Mouse (Mus musculus) brain, embryonic 14.5 days (tissue): ENCODE data around the gene Sbf2. TPM values are rescaled to one million over a fixed set of nuclear protein-coding genes. Genes with fewer than 3 reads are reported as not detected.
"Not testable (repeated sequence)": the region's sequence is repeated elsewhere in the genome, so short reads cannot be mapped to it uniquely, and the experiment has no call there.

ENCODE experiments used
- DNase-seq: peaks from one replicate; pipeline ENCODE4 v3.0.0-alpha.2; 2011; ENCODE audit warnings: low read depth
- CTCF ChIP-seq: fragments of 200-500 bp; IDR thresholded peaks from 2 replicates; pipeline ENCODE4 v1.5.1; 2012; ENCODE audit warnings: inconsistent platforms, mild to moderate bottlenecking, moderate library complexity, borderline replicate concordance; ENCODE audit not compliant: insufficient read depth, insufficient read length; ENCODE audit errors: extremely low read depth
- POLR2A ChIP-seq: fragments of 200-500 bp; IDR thresholded peaks from 2 replicates; pipeline ENCODE4 v1.6.1; 2012; ENCODE audit warnings: mild to moderate bottlenecking, inconsistent platforms, borderline replicate concordance; ENCODE audit not compliant: poor library complexity, insufficient read depth, insufficient read length, severe bottlenecking; ENCODE audit errors: extremely low read depth
- polyA plus RNA-seq: library from polyadenylated mRNA; depleted of rRNA; stranded (reverse); fragments of >200 nt; gene quantifications from 2 replicates; pipeline ENCODE4 v1.2.3, GENCODE M21; 2012

Gene Sbf2
- polyA plus RNA-seq, 1 experiment, result 79.0 TPM

GRCm38 (mm10) chr7:110485051-110485450 lies 129.7 kb downstream of the Sbf2 start:
- no peak for TF ChIP-seq CTCF
- TF ChIP-seq POLR2A, result no peak
- peak; percentile 11 for DNase-seq

GRCm38 (mm10) chr7:110470987-110471386 lies 143.7 kb downstream of the Sbf2 start:
- no peak for DNase-seq
- TF ChIP-seq CTCF, result no peak
- TF ChIP-seq POLR2A, result no peak

- DNase-seq, result no peak
- TF ChIP-seq CTCF, result no peak
- TF ChIP-seq POLR2A, result no peak
Measured at GRCm38 (mm10) chr7:110463471-110463870, 151.3 kb downstream of the Sbf2 start.

DNA sequence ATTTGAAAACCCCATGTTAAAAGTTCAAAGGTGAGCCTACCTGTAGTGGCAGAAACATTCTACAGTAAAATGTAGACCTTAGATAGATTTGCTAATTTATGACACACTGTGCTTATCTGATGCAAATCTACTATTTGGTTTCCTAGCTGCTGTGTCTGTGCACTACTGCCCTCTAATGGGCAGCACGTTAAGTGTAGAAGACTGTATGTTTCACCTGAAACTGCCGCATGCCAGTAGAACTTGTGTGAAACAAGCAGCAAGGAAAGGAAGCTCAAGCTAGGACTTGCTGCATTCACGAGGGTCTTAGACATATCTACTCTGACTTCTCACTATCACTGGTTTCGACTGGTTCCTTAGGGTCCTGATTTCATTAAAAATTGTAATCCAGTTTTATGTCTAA lies 182.4 kb downstream of the Sbf2 start:
- DNase-seq, result peak; percentile 81
- TF ChIP-seq POLR2A, result no peak
- TF ChIP-seq CTCF, result peak; percentile 73; the same call in 1 of the 2 replicates

DNA sequence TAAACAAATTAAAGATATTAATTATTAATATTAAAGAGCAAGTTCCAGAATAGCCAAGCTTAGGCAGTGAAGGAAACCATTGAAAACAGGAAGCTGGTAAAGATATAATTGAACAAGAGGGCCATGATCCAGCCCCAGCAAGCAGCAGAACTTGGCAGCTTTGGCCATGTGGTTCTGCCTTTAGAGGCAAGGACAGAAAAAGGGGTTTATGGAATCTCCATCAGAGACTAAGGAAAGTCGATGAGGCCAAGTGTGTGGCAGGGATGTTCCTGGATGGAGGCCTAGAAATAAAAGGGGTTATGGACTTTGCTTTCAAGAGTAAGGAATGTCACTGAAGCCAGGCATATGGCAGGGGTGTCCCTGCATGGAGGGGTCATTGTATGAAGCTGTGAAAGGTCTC lies 198.4 kb downstream of the Sbf2 start:
- TF ChIP-seq CTCF (no peak), POLR2A (no peak)

DNA sequence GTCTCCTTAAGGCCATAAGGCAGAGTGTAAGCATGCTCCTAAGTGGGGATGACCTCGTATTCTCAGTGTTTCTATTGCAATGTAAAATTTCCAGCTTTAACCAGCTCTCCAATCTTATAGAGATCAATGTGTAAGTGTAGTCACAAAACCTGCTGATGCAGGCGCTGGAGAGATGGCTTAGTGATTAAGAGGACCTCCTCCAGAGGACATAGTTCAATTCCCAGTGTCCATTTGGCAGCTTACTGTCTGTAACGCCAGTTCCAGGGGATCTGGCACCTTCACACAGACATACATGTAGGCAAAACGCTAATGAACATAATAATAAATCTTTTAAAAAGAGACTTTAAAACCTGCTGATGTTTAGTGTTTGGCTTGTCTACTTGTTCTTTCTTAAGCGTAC lies 200.4 kb downstream of the Sbf2 start:
- DNase-seq, result no peak
- TF ChIP-seq CTCF (no peak), POLR2A (no peak)

More for the DNA sequence above, 198.4 kb downstream of the Sbf2 start:
- DNase-seq, result no peak

DNA sequence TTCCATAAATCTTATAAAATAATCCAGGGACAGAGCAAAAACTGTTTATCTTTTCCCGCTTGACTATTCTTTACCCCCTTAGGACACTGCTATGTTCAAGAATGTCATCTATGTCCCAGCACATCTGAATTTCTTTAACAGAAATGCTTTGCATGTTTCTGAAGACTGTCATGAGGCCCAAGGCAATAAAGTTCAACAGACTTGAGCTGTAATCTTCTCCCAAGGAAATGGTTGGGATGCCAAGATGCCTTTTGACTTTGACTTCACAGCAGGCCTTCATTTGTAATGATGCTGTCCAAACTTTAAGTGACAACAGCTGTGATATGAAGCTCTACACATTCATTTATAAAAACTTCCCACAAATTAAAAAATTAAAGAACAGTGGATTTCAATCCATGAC lies 212.6 kb downstream of the Sbf2 start:
- no peak for DNase-seq
- TF ChIP-seq POLR2A (no peak), CTCF (no peak)

- peak; percentile 27 for DNase-seq
- TF ChIP-seq CTCF (no peak), POLR2A (no peak)
Measured at GRCm38 (mm10) chr7:110392576-110392975, 222.1 kb downstream of the Sbf2 start.

DNA sequence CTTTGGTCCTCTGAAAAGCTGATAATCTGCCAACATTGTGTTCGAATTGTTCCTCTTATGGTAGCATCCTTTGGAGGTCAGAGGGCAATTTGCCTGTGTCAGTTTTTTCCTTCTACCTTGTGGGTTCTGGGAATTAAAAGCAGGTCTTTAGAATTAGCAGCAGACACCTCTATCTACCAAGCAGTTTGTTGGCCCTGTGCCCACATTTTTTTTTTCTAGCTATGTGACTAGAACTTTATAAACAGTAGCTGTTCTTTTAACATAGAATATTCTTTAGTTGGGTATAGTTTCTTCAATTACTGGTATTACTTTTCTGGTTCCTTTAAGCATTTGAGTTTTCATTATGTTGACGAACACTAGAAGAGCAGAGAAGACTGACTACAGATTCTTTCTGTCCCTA lies 223.1 kb downstream of the Sbf2 start:
- no peak for DNase-seq
- no peak for TF ChIP-seq POLR2A
- no peak for TF ChIP-seq CTCF

GRCm38 (mm10) chr7:110388889-110389288 lies 225.8 kb downstream of the Sbf2 start:
- not testable (repeated sequence) for DNase-seq

DNA sequence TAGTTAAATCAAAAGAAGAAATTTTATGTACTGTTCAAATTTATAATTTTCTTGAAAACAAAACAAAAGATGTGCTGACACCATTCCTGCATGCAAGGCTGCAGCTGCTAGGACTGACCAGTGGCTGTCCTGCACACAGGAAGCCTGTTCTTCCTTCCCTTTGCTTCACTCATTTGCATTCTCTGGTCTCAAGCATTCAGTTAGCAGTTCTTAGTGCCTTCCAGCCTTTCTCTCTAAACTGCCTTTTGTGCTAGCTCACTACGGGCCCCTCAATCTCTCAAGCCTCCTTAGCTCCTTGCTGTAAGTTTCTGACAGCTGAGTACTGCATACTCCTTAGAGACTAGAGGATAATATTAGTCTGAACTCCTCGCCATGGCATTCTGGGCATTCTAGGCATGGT lies 227.2 kb downstream of the Sbf2 start:
- TF ChIP-seq CTCF (no peak), POLR2A (no peak)
- DNase-seq, result no peak

- no peak for TF ChIP-seq POLR2A
- TF ChIP-seq CTCF, result no peak
- no peak for DNase-seq
Measured at GRCm38 (mm10) chr7:110385482-110385881, 229.2 kb downstream of the Sbf2 start.

GRCm38 (mm10) chr7:110384343-110384742 lies 230.4 kb downstream of the Sbf2 start:
- DNase-seq, result no peak
- no peak for TF ChIP-seq POLR2A
- TF ChIP-seq CTCF, result no peak

DNA sequence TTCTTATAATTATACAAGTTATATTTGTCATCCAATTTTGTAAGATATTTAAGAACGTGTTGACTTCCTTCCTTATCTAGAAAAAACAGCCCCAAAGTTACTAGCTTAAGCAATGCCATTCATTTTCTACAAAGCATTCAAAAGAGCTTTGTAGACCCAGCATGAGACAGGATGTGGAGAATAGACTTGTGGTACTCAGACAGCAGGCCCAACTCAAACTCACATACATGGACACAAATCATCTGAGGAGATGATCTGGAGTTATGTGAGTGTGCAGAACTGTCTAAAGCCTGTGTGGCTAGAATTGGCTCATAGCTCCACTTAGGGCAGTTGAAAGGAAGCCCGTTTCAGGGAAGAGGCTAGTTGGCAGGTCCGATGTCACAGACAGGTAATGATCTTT lies 233.1 kb downstream of the Sbf2 start:
- DNase-seq, result no peak
- TF ChIP-seq CTCF, result no peak
- TF ChIP-seq POLR2A, result no peak
